26 mouse cellular contexts compared by ENCODE assay signal in genomic region chr6:55501061-55501460, GRCm38 (mm10). TPM values are rescaled to one million over a fixed set of nuclear protein-coding genes. Genes with fewer than 3 reads are reported as not detected.
"Had no signal": no experiment of that assay in that cellular context is flagged by ENCODE, and none has a peak within 500 bp of the region (broad histone marks: within the 10 kb centered on the region; RNA-seq: fewer than 3 reads in every experiment).

No protein-coding gene starts in this region.

- H3K4me2 ChIP-seq: limb, embryonic 13.5 days; liver, embryonic 12.5 days; liver, embryonic 15.5 days; lung, embryonic 14.5 days; midbrain, embryonic 12.5 days; neural tube, embryonic 13.5 days; stomach, embryonic 15.5 days had no signal

- ATAC-seq: liver, embryonic 12.5 days; lung, postnatal 0 days; midbrain, embryonic 16.5 days had no signal

- H3K4me3 ChIP-seq: layer of hippocampus, adult 2 months; limb, embryonic 10.5 days; limb, embryonic 13.5 days; liver, embryonic 12.5 days; liver, embryonic 15.5 days; midbrain, embryonic 12.5 days; myocyte; neural tube, embryonic 13.5 days; stomach, embryonic 15.5 days had no signal

- H3K27ac ChIP-seq: kidney, postnatal 0 days; layer of hippocampus, adult 2 months; limb, embryonic 10.5 days; limb, embryonic 13.5 days; liver, embryonic 12.5 days; liver, embryonic 15.5 days; midbrain, embryonic 12.5 days; neural tube, embryonic 13.5 days; stomach, embryonic 15.5 days had no signal

- DNase-seq: kidney, adult 2 months; layer of hippocampus, adult 9-11 months; liver; lung, embryonic 14.5 days; lung, postnatal 4 days; retina, postnatal 1 day; right cerebral cortex, postnatal 25 days; spleen, adult 18-20 months; thymus, adult 2 months; thymus, postnatal 14 days; thymus, postnatal 4 days had no signal

- H3K4me1 ChIP-seq: limb, embryonic 10.5 days; limb, embryonic 13.5 days; liver, embryonic 12.5 days; liver, embryonic 15.5 days; midbrain, embryonic 12.5 days; neural tube, embryonic 13.5 days; stomach, embryonic 15.5 days had no signal

- H3K9me3 ChIP-seq: limb, embryonic 10.5 days; limb, embryonic 13.5 days; liver, embryonic 12.5 days; liver, embryonic 15.5 days; midbrain, embryonic 12.5 days; neural tube, embryonic 13.5 days; stomach, embryonic 15.5 days had no signal

- H3K27me3 ChIP-seq: limb, embryonic 13.5 days; liver, embryonic 12.5 days; liver, embryonic 15.5 days; midbrain, embryonic 12.5 days; neural tube, embryonic 13.5 days; stomach, embryonic 15.5 days had no signal

- H3K9ac ChIP-seq: limb, embryonic 13.5 days; liver, embryonic 12.5 days; liver, embryonic 15.5 days; lung, embryonic 14.5 days; midbrain, embryonic 12.5 days; neural tube, embryonic 13.5 days; stomach, embryonic 15.5 days had no signal

- H3K36me3 ChIP-seq: limb, embryonic 10.5 days; limb, embryonic 13.5 days; liver, embryonic 12.5 days; liver, embryonic 15.5 days; stomach, embryonic 15.5 days had no signal

RNA-seq across cellular contexts. Expression of gene Adcyap1r1, which starts 49.3 kb away (rescaled TPM):
- total RNA-seq: megakaryocyte-erythroid progenitor cell, adult 5-6 weeks; monocyte, adult 5-6 weeks; neutrophil, adult 5-6 weeks had no signal
- polyA plus RNA-seq: myocyte had no signal
